Mouse (Mus musculus): ENCODE results near the gene Gm884.
A peak's percentile ranks its signal among the peaks of the same experiment; 100 is the strongest.

Gm884 gene

GRCm38 (mm10) chr11:103621040-103621439, at the start of gene Gm884:
Gm884 (minus strand) TSS chr11:103621140.
- no peak for DNase-seq (ENCODE audit: low spot score in 2 of 2)

GRCm38 (mm10) chr11:103666907-103667426, 46.0 kb upstream of the Gm884 start:
- DNase-seq (ENCODE audit: low spot score in 2 of 2): no peak

DNA sequence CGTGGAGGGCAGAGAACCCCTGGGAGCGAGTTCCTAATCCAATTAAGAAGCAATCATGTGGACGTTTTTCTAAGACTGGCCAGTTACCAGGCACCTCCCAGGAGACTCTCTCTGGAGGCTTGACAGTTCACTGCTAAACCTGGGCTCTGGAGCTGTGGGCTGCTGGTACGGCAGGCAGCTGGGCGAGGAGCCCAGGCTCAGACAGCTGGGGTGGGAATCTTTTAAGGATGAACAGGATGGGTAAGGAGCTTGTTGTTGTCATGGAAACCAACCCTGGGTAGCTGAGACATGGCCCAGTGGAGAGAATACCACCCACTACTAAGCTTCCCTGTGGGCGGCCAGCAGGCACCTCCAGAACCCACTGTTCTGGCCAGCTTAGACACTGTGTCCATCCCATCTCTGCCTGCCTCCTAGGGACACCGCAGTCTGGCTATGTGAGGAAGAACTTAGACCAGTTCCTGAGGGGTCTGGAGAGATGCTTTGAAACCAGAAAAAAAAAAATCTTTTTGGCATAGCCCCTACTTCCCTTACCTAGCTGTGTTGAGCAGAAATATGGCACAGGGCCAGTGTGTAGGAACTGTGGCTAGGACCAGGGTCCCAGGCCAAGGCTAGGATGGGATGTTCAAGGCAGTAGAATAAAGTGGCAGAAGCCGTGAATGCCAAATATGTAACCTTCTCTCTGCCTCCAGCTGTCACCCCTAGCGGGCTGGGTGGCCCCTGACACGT, 45.4 kb upstream of the Gm884 start:
- no peak for DNase-seq (ENCODE audit: low spot score in 2 of 2)

- DNase-seq (ENCODE audit: low spot score in 2 of 2): no peak
Observed at GRCm38 (mm10) chr11:103665695-103666094, 44.8 kb upstream of the Gm884 start.

GRCm38 (mm10) chr11:103663119-103663518, 42.2 kb upstream of the Gm884 start:
- DNase-seq (ENCODE audit: low spot score in 2 of 2): no peak

DNA sequence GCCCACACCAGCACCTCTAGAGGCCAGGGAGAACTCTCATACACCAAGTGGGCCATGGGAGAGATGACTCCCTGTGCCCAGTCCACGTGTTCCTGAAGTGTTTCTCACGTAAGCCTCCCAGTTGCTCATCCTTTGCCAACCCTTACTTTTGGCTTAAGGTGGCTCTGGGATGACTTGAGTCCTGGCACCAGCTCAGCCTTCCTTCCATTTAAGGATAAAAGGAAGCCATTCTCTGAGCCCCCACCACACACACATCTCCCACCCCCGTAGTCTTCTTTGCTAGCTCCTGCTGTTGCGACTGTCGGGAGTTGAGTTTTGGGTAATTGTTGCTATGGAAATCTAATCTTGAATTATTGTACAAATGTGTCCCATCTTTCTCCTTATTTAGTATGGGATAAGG, 41.6 kb upstream of the Gm884 start:
- no peak for DNase-seq (ENCODE audit: low spot score in 2 of 2)

GRCm38 (mm10) chr11:103661863-103662262, 40.9 kb upstream of the Gm884 start:
- DNase-seq (ENCODE audit: low spot score in 2 of 2): no peak

DNA sequence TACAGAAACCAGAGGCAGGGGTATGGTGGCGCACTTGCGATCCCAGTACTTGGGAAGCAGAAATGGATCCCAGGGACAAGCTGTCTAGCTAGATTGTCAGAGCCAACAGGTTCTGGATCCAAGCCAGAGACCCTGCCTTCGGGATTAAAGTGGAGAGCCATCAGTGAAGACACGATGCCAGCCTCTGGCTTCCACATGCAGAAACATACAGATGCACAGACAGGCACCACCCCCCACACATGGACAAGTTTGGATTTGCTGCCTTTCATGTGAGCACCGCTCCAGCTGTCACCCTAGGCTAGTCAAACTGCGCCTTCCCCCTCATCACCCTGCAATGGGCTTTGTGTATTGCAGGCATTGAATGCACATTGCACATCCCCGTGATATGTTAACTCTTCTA, 37.2 kb upstream of the Gm884 start:
- no peak for DNase-seq (ENCODE audit: low spot score in 2 of 2)

DNA sequence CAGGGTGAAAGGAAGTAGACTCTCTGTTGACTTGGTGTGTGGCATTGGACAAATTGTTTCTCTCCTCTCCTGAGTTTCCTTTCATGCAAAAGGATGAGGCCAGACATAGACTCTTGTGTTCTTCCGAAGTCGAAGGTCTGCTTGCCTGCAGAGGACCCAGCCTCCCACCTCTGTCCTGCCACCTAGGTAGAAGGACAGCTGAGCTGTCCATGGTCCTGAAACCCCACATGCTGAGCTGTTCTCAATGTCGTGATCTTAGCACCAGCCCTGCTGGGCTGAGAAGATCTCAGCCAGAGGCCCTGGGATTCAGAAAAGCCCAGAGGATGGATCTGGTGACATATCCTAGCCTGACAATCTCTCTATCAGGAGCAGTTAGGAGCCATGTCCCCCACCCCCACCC, 35.6 kb upstream of the Gm884 start:
- no peak for DNase-seq (ENCODE audit: low spot score in 2 of 2)

- no peak for DNase-seq (ENCODE audit: low spot score in 2 of 2)
Observed at GRCm38 (mm10) chr11:103653359-103653965, 32.5 kb upstream of the Gm884 start.

- DNase-seq (ENCODE audit: low spot score in 2 of 2): no peak
Observed at GRCm38 (mm10) chr11:103651426-103651825, 30.5 kb upstream of the Gm884 start.

DNA sequence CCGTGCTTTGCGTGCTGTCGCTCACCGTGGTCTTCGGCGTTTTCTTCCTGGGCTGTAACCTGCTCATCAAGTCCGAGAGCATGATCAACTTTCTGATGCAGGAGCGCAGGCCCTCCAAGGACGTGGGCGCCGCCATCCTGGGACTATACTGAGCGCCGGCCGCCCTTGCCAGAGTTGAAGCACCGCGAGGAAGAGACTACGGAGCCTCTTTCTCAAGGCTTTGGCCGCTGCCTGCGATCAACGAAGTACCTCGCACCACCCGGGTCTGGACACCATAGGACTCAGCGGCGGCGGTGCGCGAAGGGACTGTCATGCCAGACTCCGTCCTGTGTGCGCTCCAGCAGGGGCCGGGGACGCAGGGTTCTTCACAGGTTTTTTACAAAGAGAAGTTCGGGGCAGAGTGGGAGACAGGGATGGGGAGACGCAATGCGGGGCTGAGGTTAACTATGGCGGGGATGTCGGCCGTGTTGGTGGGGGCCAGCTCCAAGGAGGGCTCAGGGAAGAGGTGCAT, 29.1 kb upstream of the Gm884 start:
- DNase-seq (ENCODE audit: low spot score in 2 of 2): no peak

- peak in 1 of 2 experiments; percentile 56 for DNase-seq (ENCODE audit: low spot score in 2 of 2)
Observed at GRCm38 (mm10) chr11:103649301-103649982, 28.5 kb upstream of the Gm884 start, which contains the start of gene Rprml. Rprml (plus strand) TSS chr11:103649570.

GRCm38 (mm10) chr11:103648656-103649055, 27.7 kb upstream of the Gm884 start:
- DNase-seq (ENCODE audit: low spot score in 2 of 2): no peak

DNA sequence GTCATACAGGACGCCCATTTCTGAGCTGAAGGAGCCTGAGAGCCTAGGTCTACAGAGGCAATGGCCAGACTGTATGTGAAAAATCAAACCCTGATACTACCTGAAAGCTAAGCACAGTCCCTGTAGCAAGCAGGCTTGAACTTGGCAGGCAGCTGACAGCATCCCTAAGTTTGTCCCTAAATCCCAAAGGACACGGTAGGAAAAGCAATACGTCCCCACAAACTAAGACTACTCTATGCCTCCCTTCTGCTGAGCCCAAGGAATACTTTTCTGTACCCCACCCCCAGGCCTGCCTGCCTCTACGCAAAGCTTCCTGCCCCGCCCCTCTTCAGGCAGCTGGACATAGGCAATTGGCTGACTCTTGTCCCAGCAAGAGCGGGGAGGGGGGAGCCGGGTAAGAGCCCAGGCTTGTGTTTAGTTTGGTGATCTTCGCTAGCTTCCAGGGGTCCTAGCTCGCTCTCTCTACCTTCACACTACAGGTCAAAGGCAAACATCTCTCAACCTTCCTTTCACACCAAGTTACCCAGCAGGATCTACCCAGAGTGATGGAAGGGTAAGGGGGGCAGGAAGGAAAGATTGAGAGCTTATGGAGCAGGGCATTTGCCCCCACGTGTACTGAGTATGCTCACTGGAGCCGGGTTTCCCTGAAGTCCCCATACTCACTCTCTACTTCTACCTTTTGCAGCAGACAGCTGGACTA, 27.1 kb upstream of the Gm884 start:
- peak in 1 of 2 experiments; percentile 51 for DNase-seq (ENCODE audit: low spot score in 2 of 2)

DNA sequence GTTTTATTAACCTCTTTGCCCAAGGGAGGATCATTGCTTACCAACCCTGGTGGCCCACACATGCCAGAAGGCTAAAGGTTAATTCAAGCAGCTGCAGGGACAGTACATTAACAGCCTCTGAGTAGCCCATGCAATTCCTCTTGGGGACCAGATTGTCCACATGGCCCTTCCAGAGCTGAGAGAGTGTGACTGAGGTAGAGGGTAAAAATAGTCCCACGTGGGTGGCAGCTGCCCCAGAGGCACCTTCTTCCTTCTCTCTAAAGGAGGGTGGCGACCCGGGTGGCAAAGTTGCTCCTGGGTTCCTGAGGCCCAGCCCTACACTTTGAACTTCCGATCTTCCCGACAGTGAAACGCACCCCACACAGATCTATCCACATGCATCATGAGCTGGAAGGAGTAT, 25.4 kb upstream of the Gm884 start:
- DNase-seq (ENCODE audit: low spot score in 2 of 2): no peak

- no peak for DNase-seq (ENCODE audit: low spot score in 2 of 2)
Observed at GRCm38 (mm10) chr11:103645731-103646130, 24.8 kb upstream of the Gm884 start.

DNA sequence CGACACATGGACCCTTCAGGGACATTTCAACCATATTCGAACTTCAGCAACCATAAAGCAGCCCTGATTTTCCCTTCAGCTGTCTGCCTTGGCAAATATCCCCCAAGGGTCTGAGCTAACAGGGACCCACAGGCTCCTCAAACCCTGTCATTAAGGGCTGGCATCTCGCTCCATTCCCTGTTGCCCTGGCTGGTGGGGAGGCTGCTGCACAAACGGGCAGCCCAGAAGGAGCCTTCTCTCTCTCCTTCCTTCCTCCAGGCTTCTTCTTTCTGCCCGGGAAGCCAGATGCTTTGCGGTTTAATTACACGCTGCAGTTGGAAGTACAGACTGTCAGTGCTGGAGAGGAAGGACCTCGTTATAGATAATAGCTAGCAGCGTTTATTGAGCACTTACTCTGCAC, 22.3 kb upstream of the Gm884 start:
- no peak for DNase-seq (ENCODE audit: low spot score in 2 of 2)

DNA sequence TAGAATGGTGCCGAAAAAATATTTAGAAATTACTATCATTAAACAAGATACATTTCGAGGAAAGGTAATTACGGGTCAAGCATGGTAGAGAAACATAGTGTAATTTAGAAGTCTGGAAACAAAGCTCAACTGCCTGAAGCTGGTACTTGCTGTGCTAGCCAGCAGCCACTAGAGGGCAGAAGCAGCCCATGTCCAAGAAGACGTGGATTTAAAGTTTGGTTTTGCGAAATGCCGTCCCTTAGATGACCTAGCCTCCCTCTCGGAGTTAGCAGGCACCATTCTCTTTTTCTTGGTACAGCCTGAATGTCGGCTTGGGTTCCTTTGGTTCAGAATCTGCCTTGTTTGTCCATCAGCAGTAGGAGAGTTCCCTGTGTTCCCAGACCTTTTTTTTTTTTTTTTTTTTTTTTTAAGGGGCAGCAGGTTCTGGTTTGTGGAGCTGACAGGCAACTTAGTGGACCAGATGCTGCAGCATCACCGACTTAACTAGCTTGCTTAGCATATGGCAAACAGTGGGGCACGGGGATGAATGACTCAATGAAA, 18.5 kb upstream of the Gm884 start:
- no peak for DNase-seq (ENCODE audit: low spot score in 2 of 2)

DNA sequence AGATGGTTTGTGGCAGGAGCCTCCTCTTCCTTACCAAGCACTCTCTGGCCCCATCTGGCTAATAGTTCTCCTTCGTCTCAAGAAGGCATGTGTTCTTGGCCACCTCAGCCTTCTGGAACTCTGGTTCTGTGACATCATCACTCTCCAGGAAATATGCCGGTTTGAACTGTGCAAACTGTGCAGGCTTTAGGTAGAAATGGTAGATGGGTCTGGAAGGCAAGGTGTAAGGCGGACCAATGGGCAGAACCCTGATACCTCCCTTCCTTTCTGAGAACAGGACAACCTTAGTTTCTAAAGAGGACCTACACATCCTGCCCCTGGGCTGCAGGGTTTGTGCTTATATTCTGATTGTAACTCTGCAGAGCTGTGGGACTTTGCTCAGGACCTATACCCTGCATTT, 17.9 kb upstream of the Gm884 start, which contains the start of gene Lyzl6:
Lyzl6 (minus strand) TSS at position 101 of the 400 bp plus-strand sequence.
- DNase-seq (ENCODE audit: low spot score in 2 of 2): no peak

GRCm38 (mm10) chr11:103636261-103636660, 15.3 kb upstream of the Gm884 start:
- no peak for DNase-seq (ENCODE audit: low spot score in 2 of 2)

Data from spleen, postnatal 4 days (tissue).